Mouse (Mus musculus) retina, embryonic 14.5 days (tissue): ENCODE measurements at regions not wholly inside any gene's neighbourhood (a gene's known extent, or its start where the extent isn't known, plus 50 kb on each side); places are given as distances from the start of the nearest gene placed in this dataset.

Experiments used
- DNase-seq: peaks from one replicate; pipeline ENCODE4 v3.0.0-alpha.2; 2015; ENCODE audit warnings: low spot score

DNA sequence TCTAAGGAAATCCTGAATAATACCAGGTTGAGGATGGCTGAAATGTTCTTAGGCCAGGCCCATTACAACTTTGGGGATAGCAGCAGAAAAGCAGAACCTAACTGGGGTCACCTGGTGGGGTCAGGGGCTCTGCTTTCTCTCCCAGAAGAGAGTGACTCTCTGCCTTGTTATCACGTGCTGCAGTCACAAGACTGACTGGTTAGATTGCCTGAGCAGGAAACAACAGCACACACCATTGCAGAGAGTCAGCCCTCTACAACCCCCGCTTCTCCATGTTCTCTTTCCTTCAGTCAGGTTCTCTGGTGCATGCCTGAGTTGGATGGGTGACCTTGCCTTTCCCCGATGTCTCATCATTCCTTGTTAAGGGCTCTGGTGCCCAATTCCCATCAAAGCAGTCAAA is 91.2 kb upstream of the Hsd17b12 start:
- no peak for DNase-seq

GRCm38 (mm10) chr2:94246851-94247471 is 89.2 kb upstream of the Hsd17b12 start:
- peak; percentile 72 for DNase-seq

DNA sequence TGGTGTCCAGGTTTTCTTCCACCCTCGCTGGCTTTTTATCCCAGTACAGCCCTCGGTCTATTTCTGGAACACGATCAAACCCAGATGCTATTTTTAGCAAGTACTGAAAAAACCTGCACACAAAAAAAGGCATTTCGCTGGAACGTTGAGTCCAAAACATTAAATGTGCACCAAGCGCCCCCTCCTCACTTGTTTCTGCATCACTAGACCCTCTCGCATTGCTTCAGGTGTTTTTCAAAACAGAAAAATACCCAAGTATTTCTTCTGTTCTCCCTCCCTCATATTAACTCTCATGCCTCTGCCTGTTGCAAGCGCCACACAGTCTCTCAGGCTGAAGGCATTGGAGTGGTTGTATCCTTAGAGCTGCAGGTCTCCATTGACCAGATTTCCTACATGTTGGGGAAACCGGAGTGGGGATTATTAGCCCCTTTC is 88.4 kb upstream of the Hsd17b12 start:
- no peak for DNase-seq

DNA sequence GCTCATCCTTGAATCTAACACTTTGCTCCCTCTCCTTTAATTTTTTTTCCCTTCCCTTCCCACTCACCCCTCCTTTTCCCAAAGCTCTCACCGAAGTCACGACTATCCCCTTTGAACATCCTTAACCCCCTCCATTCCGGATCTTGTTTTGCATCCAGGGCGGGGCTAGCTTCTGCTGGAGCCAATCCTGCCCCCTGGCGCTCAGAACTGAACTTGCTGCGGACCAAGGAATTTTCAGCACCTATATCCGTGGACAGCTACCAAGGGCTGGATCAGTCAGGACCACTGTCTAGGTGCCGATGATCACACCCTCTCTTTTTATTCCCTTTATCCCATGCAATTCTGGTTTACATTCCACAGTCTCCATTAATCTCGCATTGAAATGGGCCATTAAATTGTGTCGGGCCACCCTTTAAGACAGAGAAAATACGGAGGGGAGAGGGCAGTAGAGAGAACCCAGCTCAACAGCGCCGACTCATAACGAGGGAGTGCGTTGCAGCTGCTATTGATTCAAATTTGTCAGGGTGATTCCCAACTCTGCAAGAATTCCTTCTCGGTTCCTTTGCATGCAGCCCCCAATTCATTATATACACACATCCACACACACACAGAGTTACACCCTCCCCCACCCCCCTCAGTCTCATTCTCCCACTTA is 87.7 kb upstream of the Hsd17b12 start:
- DNase-seq = peak; percentile 93

- no peak for DNase-seq
These were observed 86.4 kb upstream of the Hsd17b12 start for GRCm38 (mm10) chr2:94244140-94244539.

GRCm38 (mm10) chr2:94243053-94243916 is 85.5 kb upstream of the Hsd17b12 start:
- peak; percentile 60 for DNase-seq

DNA sequence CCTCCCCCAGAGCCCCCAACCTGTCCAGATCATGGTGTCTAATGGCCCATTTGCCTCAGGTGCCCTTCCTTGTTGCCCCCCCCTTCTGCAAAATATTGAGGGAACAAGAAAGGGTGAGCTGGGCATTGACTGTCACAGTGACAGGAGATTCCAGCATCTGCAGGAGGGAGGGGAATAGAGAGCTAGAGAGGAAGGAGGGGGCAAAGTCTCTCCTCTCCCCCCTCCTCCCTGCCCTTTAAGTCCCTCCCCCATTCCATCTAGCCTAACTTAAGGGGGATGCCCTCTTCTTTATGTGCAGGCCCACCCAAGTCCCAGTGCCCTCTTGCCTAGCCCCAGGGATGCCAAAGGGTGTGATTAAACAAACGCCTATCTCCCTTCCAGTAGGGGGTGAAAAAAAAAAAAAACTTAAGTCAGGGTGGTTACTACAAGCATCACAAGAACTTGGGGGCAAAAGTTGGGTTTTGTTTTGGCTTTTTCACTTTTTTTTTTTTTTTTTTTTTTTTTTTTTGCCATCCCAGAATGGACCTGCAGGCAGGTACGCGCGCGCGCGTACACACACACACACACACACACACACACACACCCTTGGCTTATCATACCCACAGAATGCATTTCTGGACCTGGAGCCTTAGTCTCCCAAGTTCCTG is 84.8 kb upstream of the Hsd17b12 start:
- DNase-seq = no peak

DNA sequence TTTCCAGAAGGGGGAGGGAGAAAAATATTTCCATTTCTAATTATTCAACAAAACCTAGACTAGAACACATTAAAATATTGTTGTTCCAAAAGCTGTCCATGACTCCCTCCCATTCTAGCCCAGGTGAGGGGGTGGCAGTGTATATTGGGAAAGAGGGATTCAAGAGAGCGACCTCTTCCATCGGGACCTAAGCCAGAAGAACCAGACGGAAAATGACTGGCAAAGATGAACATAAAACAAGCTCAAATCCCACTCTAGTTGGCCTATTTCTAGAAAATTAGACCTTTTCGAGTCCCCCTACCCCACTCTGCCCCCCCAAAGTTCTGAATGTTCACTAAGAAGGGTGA is 84.3 kb upstream of the Hsd17b12 start:
- DNase-seq = no peak

DNA sequence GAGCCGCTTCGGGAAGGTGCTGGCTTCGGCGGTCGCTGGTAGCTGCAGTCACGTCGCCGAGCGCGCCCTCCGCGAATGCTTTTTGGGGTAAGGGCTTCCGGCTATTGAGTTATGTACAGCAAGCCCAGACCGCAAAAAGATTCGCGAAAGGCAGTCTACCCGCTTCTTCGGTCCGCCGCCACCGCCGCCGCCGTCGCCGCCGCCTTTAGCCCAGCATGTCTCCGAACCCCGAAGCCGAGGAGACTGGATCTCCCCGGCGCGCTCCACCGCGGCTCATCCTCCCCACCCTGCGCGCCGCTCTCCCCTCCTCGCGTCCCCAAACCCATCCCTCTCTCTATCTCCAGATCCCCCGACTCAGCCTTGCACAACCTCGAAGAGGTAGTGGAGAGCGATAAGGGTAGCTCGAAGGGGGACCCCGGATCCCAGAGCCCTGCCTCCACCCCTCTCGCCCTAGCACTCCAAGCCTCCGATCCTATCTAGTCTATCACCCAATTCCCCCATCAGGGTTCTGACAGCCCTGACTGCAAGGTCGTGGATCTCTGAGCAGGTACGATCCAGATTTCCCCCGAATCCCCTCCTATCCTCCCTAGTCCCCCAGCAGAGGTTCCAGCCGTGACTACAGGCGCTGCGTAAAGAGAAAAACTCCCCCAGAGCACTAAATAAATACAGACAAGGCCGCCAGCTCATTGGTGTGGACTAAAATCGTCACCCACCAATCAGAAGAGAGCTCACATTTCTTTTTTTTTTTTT is 83.7 kb upstream of the Hsd17b12 start:
- peak; percentile 33 for DNase-seq

GRCm38 (mm10) chr2:94240411-94240810 is 82.6 kb upstream of the Hsd17b12 start:
- DNase-seq = peak; percentile 29

DNA sequence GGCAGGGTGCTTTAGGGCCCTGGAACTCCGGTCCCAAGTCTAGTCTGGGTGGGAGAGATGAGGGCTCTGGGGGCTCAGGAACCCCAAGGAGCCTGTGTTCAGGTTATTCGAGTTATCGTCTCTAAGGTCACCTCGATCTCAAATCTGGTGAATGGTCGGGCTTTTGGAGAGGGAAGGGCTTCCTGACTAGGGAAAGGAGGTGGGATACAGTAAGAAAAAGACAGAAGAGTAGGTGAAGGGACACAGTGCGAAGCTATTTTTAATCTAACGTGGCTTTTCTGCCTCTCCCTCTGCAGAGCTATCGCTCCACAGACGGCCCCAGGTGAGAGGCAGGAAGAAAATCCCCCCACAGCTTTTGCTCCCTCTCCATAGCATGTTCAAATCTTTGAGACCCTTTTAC is 81.8 kb upstream of the Hsd17b12 start:
- no peak for DNase-seq

- DNase-seq = no peak
These were observed 78.7 kb upstream of the Hsd17b12 start for GRCm38 (mm10) chr2:94236479-94236878.

DNA sequence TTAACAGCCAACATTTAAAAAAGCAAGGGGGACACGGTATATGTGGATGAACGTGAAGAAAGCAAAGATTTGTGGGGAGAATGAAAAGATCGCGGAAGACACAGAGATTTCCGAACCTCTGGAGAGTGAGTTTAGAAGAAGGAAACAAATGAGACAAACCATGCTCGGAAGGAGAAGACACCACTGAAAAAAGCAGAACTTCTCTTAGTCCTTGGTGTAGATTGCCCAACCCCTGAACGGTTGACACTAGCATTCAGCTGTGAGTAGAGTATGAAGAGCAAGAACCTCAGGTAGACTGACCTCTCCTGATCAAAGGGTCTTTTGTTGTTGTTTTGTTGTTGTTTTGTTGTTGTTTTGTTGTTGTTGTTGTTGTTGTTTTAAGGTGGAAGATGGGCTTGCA is 75.8 kb upstream of the Hsd17b12 start:
- no peak for DNase-seq

DNA sequence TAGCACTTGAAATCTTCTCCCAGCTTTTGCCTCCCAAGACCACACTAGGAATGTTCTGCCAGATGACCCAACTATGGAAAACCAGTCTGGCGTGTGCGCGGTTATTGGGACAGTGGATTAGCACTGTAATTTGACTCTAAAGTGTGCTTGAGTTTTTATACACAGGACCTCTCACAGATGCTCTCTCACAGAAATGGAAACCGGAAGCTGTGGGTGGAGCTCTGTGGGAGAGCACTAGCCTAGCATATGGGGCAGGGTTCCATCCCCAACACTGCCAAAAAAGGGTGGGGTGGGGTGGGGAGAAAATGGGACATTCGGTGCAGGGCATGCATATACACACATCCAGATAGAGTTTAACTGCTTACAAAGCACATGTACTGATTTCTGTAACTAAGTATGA is 61.7 kb upstream of the Hsd17b12 start:
- no peak for DNase-seq

- DNase-seq = no peak
These were observed 59.7 kb upstream of the Hsd17b12 start for GRCm38 (mm10) chr2:94217481-94217880.

- DNase-seq = no peak
These were observed 57.7 kb upstream of the Hsd17b12 start for GRCm38 (mm10) chr2:94215455-94215854.
